Mouse (Mus musculus): ENCODE data around the gene Luc7l. TPM values are rescaled to one million over a fixed set of nuclear protein-coding genes. Genes with fewer than 3 reads are reported as not detected.

Luc7l gene
- polyA plus RNA-seq, 1 experiment from 2014 or later, result 106 TPM

GRCm38 (mm10) chr17:26225150-26225549 is 27.5 kb upstream of the Luc7l start:
- Histone ChIP-seq H3K4me1 (ENCODE audit: control insufficient read depth, insufficient read depth, low read length) (no peaks in the 10 kb centered on the region), H3K4me2 (replicated peaks; ENCODE audit: low read depth, low read length) (no peak overlapping the region), H3K27ac (ENCODE audit: low read length) (peak overlapping the region; percentile 39; the same call in 1 of the 2 replicates), H3K9me3 (ENCODE audit: control insufficient read depth, low read depth, low read length) (no peaks in the 10 kb centered on the region), H3K9ac (replicated peaks; ENCODE audit: low read depth, low read length) (no peak overlapping the region), H3K4me3 (ENCODE audit: low read depth, low read length) (no peak overlapping the region), H3K27me3 (ENCODE audit: control insufficient read depth, insufficient read depth, low read length) (no peaks in the 10 kb centered on the region), H3K36me3 (ENCODE audit: control insufficient read depth, insufficient read depth, low read length) (no peaks in the 10 kb centered on the region)
- WGBS, result 71% methylated on average over 12 of the region's 12 CpGs
- peak; percentile 82 for ATAC-seq (ENCODE audit: insufficient number of reproducible peaks, insufficient read depth, low FRiP score, low read depth)

GRCm38 (mm10) chr17:26229776-26230175 is 22.9 kb upstream of the Luc7l start:
- no peak overlapping the region for H3K4me2 ChIP-seq (replicated peaks; ENCODE audit: low read depth, low read length)
- no peaks in the 10 kb centered on the region for H3K4me1 ChIP-seq (ENCODE audit: control insufficient read depth, insufficient read depth, low read length)
- WGBS, result 93% methylated on average over 5 of the region's 5 CpGs
- no peak overlapping the region for H3K4me3 ChIP-seq (ENCODE audit: low read depth, low read length)
- no peaks in the 10 kb centered on the region for H3K36me3 ChIP-seq (ENCODE audit: control insufficient read depth, insufficient read depth, low read length)
- H3K9ac ChIP-seq (replicated peaks; ENCODE audit: low read depth, low read length), result no peak overlapping the region
- H3K27ac ChIP-seq (ENCODE audit: low read length), result no peak overlapping the region
- H3K27me3 ChIP-seq (ENCODE audit: control insufficient read depth, insufficient read depth, low read length), result no peaks in the 10 kb centered on the region
- H3K9me3 ChIP-seq (ENCODE audit: control insufficient read depth, low read depth, low read length), result no peaks in the 10 kb centered on the region
- ATAC-seq (ENCODE audit: insufficient number of reproducible peaks, insufficient read depth, low FRiP score, low read depth), result no peak

GRCm38 (mm10) chr17:26231156-26231555 is 21.5 kb upstream of the Luc7l start:
- no peak overlapping the region for H3K27ac ChIP-seq (ENCODE audit: low read length)
- ATAC-seq (ENCODE audit: insufficient number of reproducible peaks, insufficient read depth, low FRiP score, low read depth), result no peak
- no peaks in the 10 kb centered on the region for H3K27me3 ChIP-seq (ENCODE audit: control insufficient read depth, insufficient read depth, low read length)
- no peaks in the 10 kb centered on the region for H3K36me3 ChIP-seq (ENCODE audit: control insufficient read depth, insufficient read depth, low read length)
- WGBS, result 88% methylated on average over 5 of the region's 5 CpGs
- H3K9me3 ChIP-seq (ENCODE audit: control insufficient read depth, low read depth, low read length), result no peaks in the 10 kb centered on the region
- H3K9ac ChIP-seq (replicated peaks; ENCODE audit: low read depth, low read length), result no peak overlapping the region
- no peak overlapping the region for H3K4me2 ChIP-seq (replicated peaks; ENCODE audit: low read depth, low read length)
- H3K4me3 ChIP-seq (ENCODE audit: low read depth, low read length), result no peak overlapping the region
- no peaks in the 10 kb centered on the region for H3K4me1 ChIP-seq (ENCODE audit: control insufficient read depth, insufficient read depth, low read length)

- ATAC-seq (ENCODE audit: insufficient number of reproducible peaks, insufficient read depth, low FRiP score, low read depth), result no peak
- Histone ChIP-seq H3K4me3 (ENCODE audit: low read depth, low read length) (no peak overlapping the region), H3K4me2 (replicated peaks; ENCODE audit: low read depth, low read length) (no peak overlapping the region), H3K27ac (ENCODE audit: low read length) (no peak overlapping the region), H3K27me3 (ENCODE audit: control insufficient read depth, insufficient read depth, low read length) (no peaks in the 10 kb centered on the region), H3K9ac (replicated peaks; ENCODE audit: low read depth, low read length) (no peak overlapping the region), H3K9me3 (ENCODE audit: control insufficient read depth, low read depth, low read length) (no peaks in the 10 kb centered on the region), H3K36me3 (ENCODE audit: control insufficient read depth, insufficient read depth, low read length) (no peaks in the 10 kb centered on the region), H3K4me1 (ENCODE audit: control insufficient read depth, insufficient read depth, low read length) (no peaks in the 10 kb centered on the region)
- 78% methylated on average over 8 of the region's 8 CpGs for WGBS
These were observed 19.8 kb upstream of the Luc7l start for GRCm38 (mm10) chr17:26232863-26233262.

- 79% methylated on average over 8 of the region's 8 CpGs for WGBS
- Histone ChIP-seq H3K9me3 (ENCODE audit: control insufficient read depth, low read depth, low read length) (no peaks in the 10 kb centered on the region), H3K27me3 (ENCODE audit: control insufficient read depth, insufficient read depth, low read length) (no peaks in the 10 kb centered on the region), H3K36me3 (ENCODE audit: control insufficient read depth, insufficient read depth, low read length) (no peaks in the 10 kb centered on the region), H3K9ac (replicated peaks; ENCODE audit: low read depth, low read length) (no peak overlapping the region), H3K27ac (ENCODE audit: low read length) (no peak overlapping the region), H3K4me3 (ENCODE audit: low read depth, low read length) (no peak overlapping the region), H3K4me1 (ENCODE audit: control insufficient read depth, insufficient read depth, low read length) (no peaks in the 10 kb centered on the region), H3K4me2 (replicated peaks; ENCODE audit: low read depth, low read length) (no peak overlapping the region)
- ATAC-seq (ENCODE audit: insufficient number of reproducible peaks, insufficient read depth, low FRiP score, low read depth), result no peak
These were observed 18.3 kb upstream of the Luc7l start for GRCm38 (mm10) chr17:26234386-26234785.

- WGBS, result 66% methylated on average over 13 of the region's 13 CpGs
- no peaks in the 10 kb centered on the region for H3K4me1 ChIP-seq (ENCODE audit: control insufficient read depth, insufficient read depth, low read length)
- H3K36me3 ChIP-seq (ENCODE audit: control insufficient read depth, insufficient read depth, low read length), result no peaks in the 10 kb centered on the region
- ATAC-seq (ENCODE audit: insufficient number of reproducible peaks, insufficient read depth, low FRiP score, low read depth), result no peak
- H3K9me3 ChIP-seq (ENCODE audit: control insufficient read depth, low read depth, low read length), result no peaks in the 10 kb centered on the region
- H3K4me3 ChIP-seq (ENCODE audit: low read depth, low read length), result no peak overlapping the region
- H3K9ac ChIP-seq (replicated peaks; ENCODE audit: low read depth, low read length), result no peak overlapping the region
- no peak overlapping the region for H3K4me2 ChIP-seq (replicated peaks; ENCODE audit: low read depth, low read length)
- H3K27me3 ChIP-seq (ENCODE audit: control insufficient read depth, insufficient read depth, low read length), result no peaks in the 10 kb centered on the region
- H3K27ac ChIP-seq (ENCODE audit: low read length), result no peak overlapping the region
These were observed 17.4 kb upstream of the Luc7l start for GRCm38 (mm10) chr17:26235077-26235815.

GRCm38 (mm10) chr17:26237667-26238066 is 15.0 kb upstream of the Luc7l start:
- Histone ChIP-seq H3K36me3 (ENCODE audit: control insufficient read depth, insufficient read depth, low read length) (no peaks in the 10 kb centered on the region), H3K27ac (ENCODE audit: low read length) (no peak overlapping the region), H3K4me3 (ENCODE audit: low read depth, low read length) (no peak overlapping the region), H3K9me3 (ENCODE audit: control insufficient read depth, low read depth, low read length) (no peaks in the 10 kb centered on the region), H3K4me1 (ENCODE audit: control insufficient read depth, insufficient read depth, low read length) (0 out of 2 replicates have a peak, but pooled peaks cover 6% of the 10 kb centered on the region), H3K27me3 (ENCODE audit: control insufficient read depth, insufficient read depth, low read length) (no peaks in the 10 kb centered on the region), H3K4me2 (replicated peaks; ENCODE audit: low read depth, low read length) (no peak overlapping the region), H3K9ac (replicated peaks; ENCODE audit: low read depth, low read length) (no peak overlapping the region)
- WGBS, result 74% methylated on average over 10 of the region's 10 CpGs
- no peak for ATAC-seq (ENCODE audit: insufficient number of reproducible peaks, insufficient read depth, low FRiP score, low read depth)

GRCm38 (mm10) chr17:26239551-26239950 is 13.1 kb upstream of the Luc7l start:
- H3K27ac ChIP-seq (ENCODE audit: low read length), result no peak overlapping the region
- no peak overlapping the region for H3K9ac ChIP-seq (replicated peaks; ENCODE audit: low read depth, low read length)
- H3K4me3 ChIP-seq (ENCODE audit: low read depth, low read length), result no peak overlapping the region
- H3K36me3 ChIP-seq (ENCODE audit: control insufficient read depth, insufficient read depth, low read length), result no peaks in the 10 kb centered on the region
- H3K4me1 ChIP-seq (ENCODE audit: control insufficient read depth, insufficient read depth, low read length), result 0 out of 2 replicates have a peak, but pooled peaks cover 6% of the 10 kb centered on the region
- WGBS, result 75% methylated on average over 2 of the region's 2 CpGs
- no peak overlapping the region for H3K4me2 ChIP-seq (replicated peaks; ENCODE audit: low read depth, low read length)
- H3K27me3 ChIP-seq (ENCODE audit: control insufficient read depth, insufficient read depth, low read length), result no peaks in the 10 kb centered on the region
- no peak for ATAC-seq (ENCODE audit: insufficient number of reproducible peaks, insufficient read depth, low FRiP score, low read depth)
- H3K9me3 ChIP-seq (ENCODE audit: control insufficient read depth, low read depth, low read length), result no peaks in the 10 kb centered on the region
